Mouse (Mus musculus) neural tube, embryonic 12.5 days (tissue): ENCODE results near the gene Rps10. TPM values are rescaled to one million over a fixed set of nuclear protein-coding genes. Genes with fewer than 3 reads are reported as not detected.
"Not testable (repeated sequence)": the region's sequence is repeated elsewhere in the genome, so short reads cannot be mapped to it uniquely, and the experiment has no call there.

ENCODE experiments used
- ATAC-seq: fragments of 200-750 bp; cut with Nextera tagmentation; 2 replicates; pipeline ENCODE4 v1.8.0; 2017; ENCODE audit warnings: low read depth, mild to moderate bottlenecking, moderate TSS enrichment, moderate library complexity; ENCODE audit not compliant: low FRiP score
- H3K27ac ChIP-seq: fragments of 300-500 bp; sonication (generic); 2 replicates; pipeline ENCODE4 v1.5.1; 2016
- H3K27me3 ChIP-seq: fragments of 300-500 bp; sonication (generic); replicated peaks from 2 replicates; pipeline ENCODE4 v1.6.1; 2016; ENCODE audit warnings: mild to moderate bottlenecking
- H3K36me3 ChIP-seq: fragments of 300-500 bp; sonication (generic); 2 replicates; pipeline ENCODE4 v1.6.1; 2016; ENCODE audit warnings: mild to moderate bottlenecking
- H3K4me1 ChIP-seq: fragments of 300-500 bp; sonication (generic); 2 replicates; pipeline ENCODE4 v1.6.1; 2016
- H3K4me2 ChIP-seq: fragments of 300-500 bp; sonication (generic); replicated peaks from 2 replicates; pipeline ENCODE4 v1.6.1; 2016; ENCODE audit warnings: mild to moderate bottlenecking
- H3K4me3 ChIP-seq: fragments of 300-500 bp; sonication (generic); 2 replicates; pipeline ENCODE4 v1.5.1; 2016
- H3K9ac ChIP-seq: fragments of 300-500 bp; sonication (generic); 2 replicates; pipeline ENCODE4 v1.6.1; 2016; ENCODE audit warnings: mild to moderate bottlenecking
- H3K9me3 ChIP-seq: fragments of 300-500 bp; sonication (generic); 2 replicates; pipeline ENCODE4 v1.6.1; 2016; ENCODE audit warnings: mild to moderate bottlenecking
- WGBS: fragments of 180-500 bp; shearing (Covaris S2); methylation state at CpG from one replicate; pipeline ENCODE4 v1.1.7; 2016; 5-methylcytosine and 5-hydroxymethylcytosine counted together
- polyA plus RNA-seq: library from polyadenylated mRNA; unstranded; fragments of >200 nt; fragmentation: Nextera tagmentation; extraction: Ambion mirVana; gene quantifications from 2 replicates; pipeline ENCODE4 v1.2.1, GENCODE M21; 2016

Gene Rps10
- polyA plus RNA-seq, 1 experiment from 2014 or later: 639 TPM

DNA sequence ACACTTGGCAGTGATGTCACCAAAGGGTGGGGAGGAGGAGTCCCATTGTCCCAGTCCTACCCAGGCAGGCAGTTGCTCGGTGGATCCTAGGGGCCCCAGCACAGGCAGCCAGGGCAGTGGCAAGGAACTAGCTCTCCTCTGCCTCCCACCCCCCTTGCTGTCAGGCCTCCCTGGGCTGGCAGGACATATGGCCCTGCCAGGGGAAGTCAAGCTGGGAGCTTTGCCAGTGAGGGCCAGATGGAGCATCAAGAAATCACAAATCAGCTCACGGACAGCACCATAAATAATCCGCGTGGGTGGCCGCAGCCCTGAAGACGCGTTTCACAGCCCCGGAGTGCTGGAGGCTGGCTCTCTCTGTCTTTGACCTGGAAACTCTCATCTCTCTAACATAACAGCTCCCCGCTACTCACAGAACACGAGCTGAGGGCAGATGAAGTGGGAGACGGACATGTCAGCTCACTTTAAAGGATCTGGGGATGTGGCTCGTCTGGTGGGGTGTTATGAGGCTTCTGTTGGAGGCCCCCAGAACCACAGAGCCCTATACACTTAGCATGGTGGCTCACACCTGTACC lies 6.1 kb upstream of the Rps10 start:
- H3K9me3 ChIP-seq: no peaks in the 10 kb centered on the region
- H3K27me3 ChIP-seq: 0 out of 2 replicates have a peak, but pooled peaks cover 4% of the 10 kb centered on the region
- no peaks in the 10 kb centered on the region for H3K36me3 ChIP-seq
- H3K9ac ChIP-seq: no peak overlapping the region
- 3% methylated on average over 12 of the region's 12 CpGs for WGBS
- H3K4me1 ChIP-seq: peaks cover 13% of the 10 kb centered on the region
- peak overlapping the region; percentile 5; the same call in 1 of the 2 replicates for H3K4me3 ChIP-seq
- H3K27ac ChIP-seq: peak overlapping the region; percentile 74
- peak overlapping the region; percentile 42 for H3K4me2 ChIP-seq
- ATAC-seq: peak; percentile 91

DNA sequence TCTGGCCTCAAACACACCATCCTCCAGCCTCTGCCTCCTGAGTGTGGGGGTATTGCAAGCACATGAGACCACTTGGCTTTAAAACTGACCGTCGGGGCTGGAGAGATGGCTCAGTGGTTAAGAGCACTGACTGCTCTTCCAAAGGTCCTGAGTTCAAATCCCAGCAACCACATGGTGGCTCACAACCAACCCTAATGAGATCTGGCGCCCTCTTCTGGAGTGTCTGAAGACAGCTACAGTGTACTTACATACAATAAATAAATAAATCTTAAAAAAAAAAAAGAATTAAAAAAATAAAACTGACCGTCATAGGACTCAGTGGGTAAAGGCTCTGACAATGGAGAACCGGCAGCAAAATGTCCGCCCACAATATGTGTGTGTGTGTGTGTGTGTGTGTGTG lies 3.4 kb upstream of the Rps10 start:
- not testable (repeated sequence) for H3K9me3 ChIP-seq, H3K27me3 ChIP-seq, ATAC-seq, H3K4me2 ChIP-seq, H3K27ac ChIP-seq, H3K4me3 ChIP-seq, H3K36me3 ChIP-seq, H3K9ac ChIP-seq
- peaks cover 23% of the 10 kb centered on the region for H3K4me1 ChIP-seq
- WGBS: 92% methylated on average over 6 of the region's 6 CpGs

DNA sequence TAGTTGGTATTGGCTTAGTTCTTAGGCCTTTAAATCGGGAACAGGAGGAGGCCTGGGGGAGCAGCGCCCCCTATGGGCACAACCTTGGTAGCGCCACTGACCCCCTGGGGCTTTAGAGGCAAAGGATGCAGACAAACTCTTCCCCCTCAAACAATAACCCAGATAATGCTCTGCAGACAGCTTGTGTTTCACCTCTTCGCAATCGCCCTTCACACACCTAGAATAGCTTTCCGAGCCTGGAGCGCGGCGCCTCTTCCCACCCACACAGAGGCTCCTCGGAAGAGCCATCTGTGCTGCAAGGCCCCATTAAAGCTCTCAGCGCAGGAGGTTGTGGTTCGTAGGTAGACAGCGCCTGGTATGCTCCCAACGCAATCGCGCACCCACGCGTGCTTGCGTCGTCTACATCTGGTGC lies 2.5 kb upstream of the Rps10 start:
- no peak overlapping the region for H3K9ac ChIP-seq
- H3K27me3 ChIP-seq: no peaks in the 10 kb centered on the region
- no peak overlapping the region for H3K27ac ChIP-seq
- 85% methylated on average over 20 of the region's 20 CpGs for WGBS
- H3K4me2 ChIP-seq: no peak overlapping the region
- peaks cover 30% of the 10 kb centered on the region for H3K4me1 ChIP-seq
- no peaks in the 10 kb centered on the region for H3K36me3 ChIP-seq
- H3K9me3 ChIP-seq: no peaks in the 10 kb centered on the region
- ATAC-seq: no peak
- no peak overlapping the region for H3K4me3 ChIP-seq

DNA sequence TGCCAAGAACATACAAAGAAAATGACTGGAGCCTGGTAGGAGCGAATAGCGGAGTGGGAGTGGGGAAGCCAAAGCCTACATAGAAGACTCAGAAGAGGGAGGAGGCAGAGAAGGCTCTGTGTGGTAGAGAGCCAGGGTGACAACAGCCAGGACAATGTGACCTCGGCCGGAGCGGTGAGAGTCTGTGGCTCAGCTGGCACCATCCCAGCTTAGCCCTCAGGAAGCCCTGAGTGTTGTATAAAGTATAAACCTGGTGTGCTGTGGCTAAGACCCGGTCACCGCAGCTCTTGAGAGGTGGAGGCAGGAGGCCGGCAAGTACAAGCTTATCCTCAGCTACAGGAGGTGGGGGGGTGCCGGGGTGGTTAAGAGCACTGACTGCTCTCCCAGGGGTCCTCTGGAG lies 864 bp upstream of the Rps10 start:
- no peak for ATAC-seq
- H3K36me3 ChIP-seq: peaks cover 13% of the 10 kb centered on the region
- peaks cover 34% of the 10 kb centered on the region for H3K4me1 ChIP-seq
- H3K9me3 ChIP-seq: no peaks in the 10 kb centered on the region
- H3K27ac ChIP-seq: no peak overlapping the region
- no peak overlapping the region for H3K4me3 ChIP-seq
- WGBS: 65% methylated on average over 9 of the region's 9 CpGs
- H3K27me3 ChIP-seq: no peaks in the 10 kb centered on the region
- no peak overlapping the region for H3K9ac ChIP-seq
- H3K4me2 ChIP-seq: no peak overlapping the region

DNA sequence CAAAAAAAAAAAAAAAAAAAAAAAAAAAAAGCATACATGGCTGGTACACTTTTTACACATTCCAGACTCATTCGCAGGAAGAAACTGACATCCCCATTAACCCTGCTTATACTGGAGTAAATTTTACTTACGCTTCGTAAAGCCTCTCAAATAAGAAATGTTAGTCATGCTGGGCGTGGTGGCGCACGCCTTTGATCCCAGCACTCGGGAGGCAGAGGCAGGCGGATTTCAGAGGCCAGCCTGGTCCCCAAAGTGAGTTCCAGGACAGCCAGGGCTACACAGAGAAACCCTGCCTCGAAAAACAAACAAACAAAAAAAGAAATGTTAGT lies 930 bp downstream of the Rps10 start:
- H3K27me3 ChIP-seq, H3K27ac ChIP-seq, H3K9me3 ChIP-seq, ATAC-seq, H3K9ac ChIP-seq: not testable (repeated sequence)
- WGBS: 42% methylated on average over 9 of the region's 9 CpGs
- Histone ChIP-seq H3K4me1 (peaks cover 32% of the 10 kb centered on the region), H3K36me3 (peaks cover 31% of the 10 kb centered on the region), H3K4me2 (peak overlapping the region; percentile 96), H3K4me3 (peak overlapping the region; percentile 76)

DNA sequence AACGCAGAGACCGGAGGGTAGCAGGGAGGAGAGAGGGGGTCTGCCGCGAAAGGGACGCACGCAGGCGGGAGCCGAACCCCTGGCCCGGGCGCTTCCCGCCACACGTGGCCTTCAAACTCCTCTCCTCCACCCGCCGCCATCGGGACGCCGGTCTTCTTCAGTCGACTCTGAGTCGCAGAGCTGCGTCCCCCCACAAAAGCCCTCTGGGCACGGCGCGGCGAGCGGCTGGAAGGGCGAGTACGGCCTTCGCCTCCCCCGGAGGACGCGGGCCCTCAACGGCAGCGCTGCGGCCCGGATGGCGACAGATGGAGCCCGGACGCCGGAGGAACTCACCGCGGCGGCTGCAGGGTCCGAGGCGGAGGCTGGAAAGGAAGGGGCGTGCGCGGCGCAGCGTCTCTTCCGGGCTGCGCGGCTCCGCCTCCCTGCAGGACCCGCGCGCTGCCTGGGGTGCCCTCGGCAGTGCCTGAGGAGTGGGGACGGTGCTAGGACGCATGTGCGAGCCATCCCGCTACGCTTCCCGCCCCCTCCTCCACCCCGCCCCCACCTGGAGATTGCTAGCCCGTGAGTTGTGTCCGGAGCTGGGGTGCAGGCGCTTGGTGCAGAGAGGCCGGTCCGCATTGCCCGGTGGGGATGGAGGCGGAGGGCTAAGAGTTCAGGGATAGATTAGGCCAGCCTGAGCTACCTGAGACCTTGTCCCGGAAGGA lies 1.4 kb downstream of the Rps10 start, which contains the start of gene RPS10-NUDT3:
Gene RPS10-NUDT3 (minus strand): TSS at position 352 of the 704 bp plus-strand sequence.
- peak within 1 kb of the TSS; percentile 76 for H3K4me3 ChIP-seq
- peak within 1 kb of the TSS; percentile 79 for H3K27ac ChIP-seq
- peak within 1 kb of the TSS; percentile 88 for H3K9ac ChIP-seq
- under 1% methylated on average over 72 of the region's 72 CpGs for WGBS
- H3K4me1 ChIP-seq: peaks cover 32% of the 10 kb centered on the region
- H3K36me3 ChIP-seq: peaks cover 36% of the 10 kb centered on the region
- H3K27me3 ChIP-seq: no peaks in the 10 kb centered on the region
- peak; percentile 95 for ATAC-seq
- peak within 1 kb of the TSS; percentile 96 for H3K4me2 ChIP-seq
- H3K9me3 ChIP-seq: no peaks in the 10 kb centered on the region

DNA sequence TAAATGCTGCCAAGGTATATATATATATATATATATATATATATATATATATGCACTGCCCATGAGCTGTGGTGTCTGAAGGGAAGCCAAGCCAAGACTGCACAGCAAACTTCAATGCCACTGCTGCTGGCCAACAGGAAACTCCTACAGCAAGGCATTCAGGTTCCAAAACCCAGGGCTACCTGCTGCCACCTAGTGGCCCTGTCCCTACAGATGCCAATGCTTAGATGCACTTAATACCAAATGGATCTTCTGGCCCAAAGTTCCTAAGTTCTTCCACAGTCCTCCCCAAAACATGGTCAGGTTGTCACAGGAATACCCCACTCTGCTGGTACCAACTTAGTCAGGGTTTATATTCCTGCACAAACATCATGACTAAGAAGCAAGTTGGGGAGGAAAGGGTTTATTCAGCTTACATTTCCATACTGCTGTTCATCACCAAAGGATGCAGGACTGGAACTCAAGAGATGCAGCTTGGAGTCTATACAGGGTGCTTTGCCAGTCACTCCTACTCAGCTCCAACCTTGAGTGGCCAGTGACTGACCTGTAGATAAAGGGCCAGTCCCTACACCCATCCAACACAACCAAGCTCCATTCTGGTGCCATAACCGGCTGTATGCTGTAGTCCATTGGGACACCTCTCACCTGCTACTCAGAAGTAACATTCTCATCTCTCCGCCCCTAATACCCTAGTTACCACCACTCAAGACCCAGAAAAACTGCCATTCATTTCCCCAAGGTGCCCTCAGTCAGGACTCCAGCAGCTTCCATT lies 7.0 kb downstream of the Rps10 start:
- H3K4me1 ChIP-seq: peaks cover 25% of the 10 kb centered on the region
- no peak overlapping the region for H3K4me2 ChIP-seq
- peaks cover 42% of the 10 kb centered on the region for H3K36me3 ChIP-seq
- H3K9me3 ChIP-seq: no peaks in the 10 kb centered on the region
- H3K4me3 ChIP-seq: no peak overlapping the region
- no peak overlapping the region for H3K9ac ChIP-seq
- no peak for ATAC-seq
- H3K27me3 ChIP-seq: no peaks in the 10 kb centered on the region
- 63% methylated on average over 2 of the region's 2 CpGs for WGBS
- no peak overlapping the region for H3K27ac ChIP-seq

DNA sequence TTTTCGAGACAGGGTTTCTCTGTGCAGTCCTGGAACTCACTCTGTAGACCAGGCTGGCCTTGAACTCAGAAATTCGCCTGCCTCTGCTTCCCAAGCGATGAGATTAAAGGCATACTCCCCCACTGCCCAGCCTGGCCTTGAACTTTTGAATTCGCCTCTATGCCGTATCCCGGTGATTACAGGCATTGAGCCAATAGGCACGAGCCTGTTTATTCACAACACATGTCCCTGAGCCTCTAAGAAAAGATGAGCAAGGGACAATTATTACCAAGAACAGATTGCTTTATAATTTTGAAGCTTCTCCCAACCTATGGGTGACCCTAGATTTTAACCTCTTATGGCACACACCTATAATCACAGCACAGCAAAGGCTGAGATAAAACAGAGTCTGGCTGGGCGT lies 8.1 kb downstream of the Rps10 start:
- Histone ChIP-seq H3K4me3 (no peak overlapping the region), H3K27me3 (no peaks in the 10 kb centered on the region), H3K4me1 (peaks cover 22% of the 10 kb centered on the region), H3K36me3 (peaks cover 40% of the 10 kb centered on the region), H3K9ac (no peak overlapping the region), H3K27ac (no peak overlapping the region), H3K4me2 (no peak overlapping the region), H3K9me3 (no peaks in the 10 kb centered on the region)
- WGBS: 92% methylated on average over 8 of the region's 8 CpGs
- ATAC-seq: no peak

DNA sequence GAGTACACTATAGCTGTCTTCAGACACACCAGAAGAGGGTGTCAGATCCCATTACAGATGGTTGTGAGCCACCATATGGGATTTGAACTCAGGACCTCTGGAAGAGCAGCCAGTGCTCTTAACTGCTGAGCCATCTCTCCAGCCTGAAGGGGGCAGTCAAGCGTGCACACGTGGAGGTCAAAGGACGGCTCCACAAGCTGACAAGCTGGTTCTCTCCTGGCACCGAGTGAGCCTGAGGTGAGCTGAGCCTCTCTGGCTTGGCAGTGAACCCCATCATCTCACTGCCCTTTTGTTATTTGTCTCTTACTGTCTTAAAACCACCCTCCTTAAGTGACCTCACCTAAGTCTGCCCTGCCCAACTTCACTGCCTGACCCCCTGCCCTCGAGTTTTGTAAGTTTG lies 9.0 kb downstream of the Rps10 start:
- Histone ChIP-seq H3K9ac (no peak overlapping the region), H3K27me3 (no peaks in the 10 kb centered on the region), H3K27ac (no peak overlapping the region), H3K36me3 (peaks cover 31% of the 10 kb centered on the region), H3K9me3 (no peaks in the 10 kb centered on the region), H3K4me3 (no peak overlapping the region), H3K4me2 (no peak overlapping the region), H3K4me1 (peaks cover 13% of the 10 kb centered on the region; the same call in 1 of the 2 replicates)
- WGBS: 43% methylated on average over 5 of the region's 5 CpGs
- ATAC-seq: no peak

DNA sequence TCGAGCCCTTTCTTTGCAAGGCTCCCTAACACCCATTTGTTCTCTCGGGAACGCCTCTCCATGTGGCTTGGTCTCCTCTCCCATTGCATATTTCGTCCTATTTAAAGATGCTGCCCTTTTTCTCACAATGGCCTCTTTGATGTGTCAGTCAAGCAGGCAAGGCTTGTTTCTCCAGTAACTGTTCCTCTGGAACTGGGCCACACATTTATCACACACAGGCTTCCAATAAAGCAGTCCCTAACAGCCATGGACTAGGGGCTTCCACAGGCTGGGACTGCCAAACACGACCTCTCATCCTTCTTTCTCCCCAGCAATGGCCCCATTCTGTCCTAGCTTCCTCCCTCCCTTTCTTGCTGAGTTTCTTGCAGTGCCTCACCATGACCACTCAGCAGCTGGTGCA lies 9.8 kb downstream of the Rps10 start:
- no peak overlapping the region for H3K9ac ChIP-seq
- H3K36me3 ChIP-seq: peaks cover 23% of the 10 kb centered on the region
- H3K9me3 ChIP-seq: no peaks in the 10 kb centered on the region
- H3K4me1 ChIP-seq: peaks cover 12% of the 10 kb centered on the region; the same call in 1 of the 2 replicates
- H3K27ac ChIP-seq: no peak overlapping the region
- no peak for ATAC-seq
- H3K27me3 ChIP-seq: no peaks in the 10 kb centered on the region
- 17% methylated on average over 5 of the region's 5 CpGs for WGBS
- no peak overlapping the region for H3K4me3 ChIP-seq
- 0 out of 2 replicates have a peak overlapping the region, but pooled peaks have one; percentile 14 for H3K4me2 ChIP-seq

DNA sequence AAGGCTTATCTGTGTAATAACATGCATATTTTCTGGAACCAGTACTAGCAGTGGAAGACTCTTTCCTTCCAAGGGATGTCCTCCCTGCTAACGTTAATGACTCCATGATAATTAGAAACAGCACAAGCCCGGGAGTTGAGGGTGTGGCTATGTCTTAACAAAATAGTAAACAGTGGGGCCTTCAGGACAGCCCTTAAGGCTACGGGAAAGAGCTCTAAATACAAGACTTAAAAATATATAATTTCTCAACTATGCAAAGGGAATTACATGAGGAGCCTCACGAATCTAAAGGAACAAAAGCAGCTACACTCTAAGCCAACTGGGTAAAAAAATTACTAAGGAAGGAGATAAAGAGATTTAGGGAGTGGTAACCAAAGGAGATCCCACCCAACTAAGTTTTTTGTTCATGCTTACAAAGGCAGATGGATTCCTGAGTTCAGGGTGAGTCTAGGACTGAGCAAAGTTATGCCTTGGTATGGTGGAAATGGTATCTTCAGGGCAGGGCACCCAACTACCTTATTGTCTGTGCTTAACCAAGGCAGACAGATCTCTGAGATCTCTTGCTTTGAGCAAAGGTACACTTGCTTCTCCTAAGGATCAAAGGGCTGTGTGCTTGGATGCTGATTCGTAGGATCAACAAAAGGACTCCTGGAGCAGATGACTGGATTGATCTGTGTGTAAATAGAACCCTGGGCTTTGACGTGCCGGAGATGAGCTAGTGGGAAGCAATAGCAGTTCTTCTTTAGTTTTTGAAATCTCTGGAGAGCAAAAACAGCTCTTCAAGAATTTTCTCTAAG lies 10.8 kb downstream of the Rps10 start:
- Histone ChIP-seq H3K4me1 (peaks cover 20% of the 10 kb centered on the region), H3K27ac (no peak overlapping the region), H3K9me3 (no peaks in the 10 kb centered on the region), H3K36me3 (peaks cover 13% of the 10 kb centered on the region), H3K27me3 (no peaks in the 10 kb centered on the region), H3K4me2 (no peak overlapping the region), H3K4me3 (no peak overlapping the region), H3K9ac (0 out of 2 replicates have a peak overlapping the region, but pooled peaks have one; percentile 21)
- no peak for ATAC-seq
- 49% methylated on average over 7 of the region's 7 CpGs for WGBS
